Mouse (Mus musculus) cerebellum, postnatal 14 days (tissue): ENCODE data around the gene BC052040.

Source experiments
- DNase-seq, 2 experiments: peaks; one replicate each; pipeline ENCODE4 v3.0.0; 2021; ENCODE audit warnings: mixed read lengths in 2 of 2

Gene BC052040

GRCm38 (mm10) chr2:115717980-115718379, 136.5 kb downstream of the BC052040 start:
- no peak for DNase-seq

DNA sequence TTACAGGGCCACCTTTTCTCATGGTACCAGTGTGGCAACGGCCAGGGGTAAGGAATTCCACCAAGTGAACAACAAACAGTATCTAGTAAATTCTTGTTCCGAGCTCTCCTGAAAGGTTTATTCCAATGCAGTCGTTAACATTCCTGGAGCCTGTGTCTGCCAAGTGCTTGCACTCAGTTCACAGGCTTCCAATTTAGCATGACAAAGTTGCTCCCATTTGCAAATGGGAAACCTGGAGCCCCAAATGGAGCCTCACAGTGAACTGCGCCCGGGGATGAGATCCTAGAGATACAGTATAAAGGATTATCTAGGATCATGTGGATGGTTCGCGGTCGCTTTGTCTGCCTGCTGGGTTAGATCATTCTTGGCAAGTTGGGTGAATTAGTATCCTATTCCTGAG, 141.9 kb downstream of the BC052040 start:
- no peak for DNase-seq

- no peak for DNase-seq
Measured at GRCm38 (mm10) chr2:115724216-115724615, 142.7 kb downstream of the BC052040 start.

GRCm38 (mm10) chr2:115724726-115725125, 143.2 kb downstream of the BC052040 start:
- DNase-seq, result no peak

DNA sequence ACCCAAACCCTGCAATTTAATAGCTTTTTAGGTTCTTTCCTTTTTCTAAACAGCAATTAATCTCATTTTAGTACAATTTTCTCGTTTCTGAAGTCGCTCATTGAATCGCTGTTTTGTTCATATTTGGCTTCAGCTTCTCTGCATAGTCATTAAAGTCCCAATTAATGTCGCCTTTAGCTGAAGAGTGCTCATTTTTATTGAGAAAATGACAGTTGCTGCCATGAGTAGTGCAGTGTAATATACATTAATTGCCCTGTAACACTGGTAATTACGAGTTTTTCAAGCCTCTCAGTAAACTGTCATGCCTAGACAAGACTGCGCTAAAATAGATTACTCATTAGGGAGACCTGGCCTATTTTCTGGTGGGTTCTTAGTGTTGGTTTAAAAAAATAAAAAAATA, 144.0 kb downstream of the BC052040 start:
- DNase-seq, result no peak

DNA sequence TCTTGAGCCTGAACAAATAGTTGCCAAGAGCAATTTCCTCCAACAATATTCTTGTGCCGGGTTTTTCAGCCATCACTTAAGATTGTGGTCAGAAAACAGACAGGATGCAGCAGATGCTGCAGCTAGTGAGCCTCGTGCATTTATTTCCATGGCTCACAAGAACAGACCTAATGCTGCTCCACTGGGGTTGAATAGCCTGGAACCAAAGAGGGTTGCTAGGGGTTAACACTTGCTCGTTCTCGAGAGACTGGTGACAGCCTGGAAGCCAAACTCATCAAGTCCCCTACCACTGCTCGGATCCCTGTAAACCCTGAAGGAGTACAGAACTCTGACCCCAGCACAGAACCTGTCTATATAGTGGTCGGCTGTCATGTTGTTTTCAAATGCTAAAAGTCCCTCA, 144.4 kb downstream of the BC052040 start:
- DNase-seq, result no peak

DNA sequence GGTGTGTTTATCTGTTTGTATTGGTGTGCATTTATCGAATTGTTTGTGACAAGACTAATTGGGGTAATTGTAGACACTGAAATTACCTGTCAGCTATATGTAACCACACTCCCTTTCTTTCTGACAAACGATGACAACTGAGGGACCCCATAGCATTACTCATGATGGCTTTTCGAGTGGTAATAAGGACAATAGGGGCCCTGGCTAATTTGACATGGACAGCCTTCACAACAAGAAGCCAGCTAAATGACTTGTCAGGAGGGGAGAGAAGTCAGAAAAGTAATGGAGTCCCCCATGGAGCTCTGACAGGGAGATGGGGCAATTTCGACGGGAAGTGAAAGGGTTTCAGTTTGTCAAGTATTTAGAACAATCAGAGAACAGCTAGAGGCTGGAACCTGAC, 145.3 kb downstream of the BC052040 start:
- DNase-seq, result no peak

DNA sequence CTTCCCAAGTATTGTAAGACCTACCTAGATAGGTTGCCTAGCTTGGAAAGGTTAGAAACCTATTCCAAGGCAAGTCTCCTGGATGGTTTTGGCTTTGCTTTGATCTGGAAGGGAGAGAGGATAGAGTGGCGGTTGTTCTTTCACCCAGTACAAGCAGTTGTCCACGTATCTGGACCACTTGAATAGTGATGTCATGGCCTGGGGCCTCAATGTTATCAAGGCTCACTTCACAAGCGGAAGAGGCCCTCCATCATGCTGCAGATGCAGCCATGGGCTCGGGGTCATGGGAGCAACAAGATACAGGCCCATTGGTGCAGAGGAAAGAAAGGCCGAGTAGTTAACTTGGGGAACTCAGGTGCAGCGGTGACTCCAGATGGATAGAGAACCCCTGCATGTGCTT, 147.1 kb downstream of the BC052040 start:
- DNase-seq, result no peak

DNA sequence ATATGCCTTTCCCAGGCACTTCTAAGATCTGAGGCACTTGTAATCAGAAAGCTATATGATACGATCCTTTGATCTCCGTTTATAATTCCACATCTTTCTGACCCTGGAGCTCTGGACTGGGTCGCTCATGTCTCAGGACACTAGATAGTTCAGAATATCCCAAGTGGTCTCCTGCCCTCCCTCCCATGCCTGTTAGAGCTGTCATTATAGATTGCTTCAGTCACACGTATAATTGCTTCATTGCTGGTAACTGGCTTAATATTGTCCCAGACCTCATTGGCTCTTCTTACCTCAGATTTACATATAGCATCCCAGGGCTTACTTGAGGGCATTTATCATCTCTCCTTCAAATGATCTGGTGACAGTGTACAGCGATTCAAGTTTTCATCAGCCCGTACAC, 149.0 kb downstream of the BC052040 start:
- DNase-seq, result no peak

- no peak for DNase-seq
Measured at GRCm38 (mm10) chr2:115731171-115731570, 149.7 kb downstream of the BC052040 start.

- no peak for DNase-seq
Measured at GRCm38 (mm10) chr2:115732572-115732971, 151.1 kb downstream of the BC052040 start.

- DNase-seq, result no peak
Measured at GRCm38 (mm10) chr2:115733017-115733692, 151.6 kb downstream of the BC052040 start.

DNA sequence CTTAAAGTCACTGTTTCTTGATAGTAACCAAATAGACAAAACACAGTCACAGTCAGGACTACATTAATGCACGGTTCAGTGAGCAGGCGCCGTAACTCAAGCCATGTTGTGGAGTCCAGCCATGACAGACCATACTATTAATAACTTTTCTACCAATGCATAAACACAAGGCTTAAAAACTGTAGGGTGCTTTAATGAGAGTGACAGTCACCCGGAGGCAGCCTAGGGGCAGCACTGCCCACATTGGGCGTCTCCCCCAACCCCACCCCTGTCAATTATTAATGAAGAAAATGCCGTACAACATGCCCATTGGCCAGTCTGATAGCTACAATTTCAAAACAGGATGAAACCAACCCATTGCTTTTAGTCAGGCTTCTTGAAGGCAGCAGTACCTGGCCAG, 153.3 kb downstream of the BC052040 start:
- DNase-seq, result no peak

GRCm38 (mm10) chr2:115736416-115736815, 154.9 kb downstream of the BC052040 start:
- no peak for DNase-seq

- no peak for DNase-seq
Measured at GRCm38 (mm10) chr2:115737966-115738365, 156.4 kb downstream of the BC052040 start.

DNA sequence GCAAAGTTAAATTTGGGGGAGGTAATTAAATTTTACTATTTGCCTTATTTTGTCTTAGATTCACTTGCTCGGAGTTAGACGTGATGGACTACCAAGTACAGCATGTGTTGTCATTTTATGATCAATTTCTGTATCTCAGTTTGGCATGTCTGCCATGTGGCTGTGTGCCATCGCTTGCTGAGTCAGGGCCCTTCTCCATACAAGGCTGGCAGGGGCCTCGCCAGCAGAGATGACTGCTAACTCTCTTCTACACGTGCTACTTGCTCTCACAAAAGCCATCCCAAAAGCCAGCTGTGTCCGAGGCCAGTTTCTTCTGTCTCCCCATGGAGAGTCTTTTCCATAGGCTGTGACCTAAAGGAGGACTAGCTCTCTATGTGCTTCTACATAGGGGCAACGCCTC, 160.5 kb downstream of the BC052040 start:
- peak; percentile 64 to 80 for DNase-seq

DNA sequence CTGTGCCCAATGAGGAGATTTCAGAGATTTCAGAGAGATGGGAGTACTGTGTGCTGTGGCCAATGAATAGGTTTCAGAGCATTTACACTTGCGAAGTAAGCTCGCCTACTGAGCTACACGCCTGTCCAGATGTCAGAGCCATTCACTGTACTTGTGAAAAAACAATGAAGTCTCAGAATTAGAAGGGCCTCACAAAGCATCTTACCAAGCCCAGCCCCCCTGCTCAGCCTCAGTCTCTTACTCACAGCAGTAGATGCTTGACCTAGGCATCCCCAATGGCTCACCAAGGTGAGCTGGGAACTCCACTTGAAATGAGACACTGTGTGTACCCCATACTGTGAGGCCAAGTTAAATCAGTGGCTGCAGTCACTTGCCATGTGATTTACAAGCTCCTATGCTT, 166.1 kb downstream of the BC052040 start:
- no peak for DNase-seq

DNA sequence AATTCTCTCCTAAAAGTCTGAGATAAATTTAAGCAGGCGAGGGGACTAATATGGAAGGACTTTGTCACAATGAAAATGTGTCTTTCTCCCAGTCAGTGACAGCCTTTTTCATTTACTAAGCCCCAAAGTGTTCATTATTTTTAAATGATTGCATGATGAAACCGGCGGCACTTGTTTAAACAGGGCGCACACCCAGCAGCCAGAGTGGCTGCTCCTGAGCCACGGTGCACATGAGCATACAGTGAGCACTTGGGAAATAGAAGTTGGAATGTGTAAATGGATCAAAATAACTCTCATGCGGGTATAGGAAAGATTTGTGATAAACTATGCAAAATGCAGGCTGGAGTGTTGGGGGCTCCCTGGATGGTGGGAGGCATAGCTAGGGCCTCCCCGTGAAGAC, 169.7 kb downstream of the BC052040 start:
- no peak for DNase-seq

- DNase-seq, result no peak
Measured at GRCm38 (mm10) chr2:115757685-115758084, 176.2 kb downstream of the BC052040 start.

- DNase-seq, result no peak
Measured at GRCm38 (mm10) chr2:115758542-115758941, 177.0 kb downstream of the BC052040 start.

DNA sequence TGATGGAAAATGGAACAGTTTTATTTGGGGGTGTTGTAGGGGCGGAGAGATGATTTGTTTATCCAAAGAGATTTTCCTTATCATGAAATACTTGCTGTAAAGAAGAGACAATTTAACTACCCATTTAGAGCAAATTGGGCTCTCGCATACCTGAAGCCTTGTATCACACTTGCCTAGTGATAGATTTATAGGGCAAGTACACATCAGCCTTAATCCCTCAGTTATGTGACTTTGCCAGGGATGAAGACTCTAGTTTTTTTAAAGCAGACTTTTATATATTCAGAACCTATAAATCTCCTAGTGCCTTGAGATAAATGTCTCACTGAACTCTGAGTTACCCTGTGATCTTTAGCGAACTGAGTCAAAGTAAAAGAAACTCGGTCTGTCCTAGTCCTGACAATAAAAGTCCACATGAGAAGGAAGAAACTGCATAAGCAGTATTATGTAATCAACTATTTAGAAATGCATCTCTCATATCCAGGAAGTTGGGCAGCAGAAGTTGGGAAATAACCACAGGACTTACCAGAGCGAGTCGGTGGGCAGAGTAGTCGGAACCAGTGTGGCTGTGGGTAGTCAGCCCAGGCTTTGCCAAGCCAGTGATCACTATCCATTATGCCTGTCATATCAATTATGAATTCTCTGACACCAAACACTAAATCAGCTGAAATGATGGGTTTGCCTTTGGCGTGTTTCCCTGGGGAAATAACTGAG, 183.2 kb downstream of the BC052040 start:
- no peak for DNase-seq

DNA sequence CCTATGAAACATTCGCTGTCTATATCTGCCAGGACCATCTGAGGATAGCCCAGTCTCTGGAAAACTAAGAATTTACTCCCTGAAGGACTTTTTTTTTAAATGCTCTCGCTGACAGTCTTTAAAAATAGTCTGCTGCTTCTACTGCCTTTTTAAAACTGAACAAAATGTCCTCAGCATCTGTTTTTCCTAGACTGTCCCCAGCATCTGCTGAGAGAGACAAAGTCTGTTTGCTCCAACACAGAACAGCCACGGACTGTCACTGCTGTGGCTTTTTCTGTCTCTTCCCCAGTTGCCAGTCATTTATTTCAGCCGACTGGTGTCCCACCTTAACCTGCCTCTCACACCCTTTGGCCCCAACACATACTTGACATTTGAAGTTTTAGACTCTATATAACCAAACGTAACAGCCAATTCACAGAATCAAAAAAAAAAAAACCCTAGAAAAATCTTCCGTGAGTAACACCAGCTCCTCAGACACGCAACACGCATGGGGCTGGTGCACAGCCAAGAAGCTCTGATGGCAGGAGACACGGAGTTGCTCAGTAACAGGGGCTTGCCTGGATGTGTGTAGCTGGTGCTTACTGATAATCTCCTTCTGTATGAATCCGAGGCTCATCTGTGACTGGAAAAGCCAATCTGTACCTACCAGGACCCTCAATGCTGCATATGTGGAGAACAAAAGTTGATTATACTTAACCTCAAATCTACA, 188.2 kb downstream of the BC052040 start:
- DNase-seq, result no peak

- DNase-seq, result peak; percentile 9 to 12
Measured at GRCm38 (mm10) chr2:115772709-115773108, 191.2 kb downstream of the BC052040 start.
